Mouse (Mus musculus): ENCODE measurements around the gene Atp8b3. TPM values are rescaled to one million over a fixed set of nuclear protein-coding genes. Genes with fewer than 3 reads are reported as not detected.

The Atp8b3 gene
- polyA plus RNA-seq, 1 experiment, result 1,123 TPM

DNA sequence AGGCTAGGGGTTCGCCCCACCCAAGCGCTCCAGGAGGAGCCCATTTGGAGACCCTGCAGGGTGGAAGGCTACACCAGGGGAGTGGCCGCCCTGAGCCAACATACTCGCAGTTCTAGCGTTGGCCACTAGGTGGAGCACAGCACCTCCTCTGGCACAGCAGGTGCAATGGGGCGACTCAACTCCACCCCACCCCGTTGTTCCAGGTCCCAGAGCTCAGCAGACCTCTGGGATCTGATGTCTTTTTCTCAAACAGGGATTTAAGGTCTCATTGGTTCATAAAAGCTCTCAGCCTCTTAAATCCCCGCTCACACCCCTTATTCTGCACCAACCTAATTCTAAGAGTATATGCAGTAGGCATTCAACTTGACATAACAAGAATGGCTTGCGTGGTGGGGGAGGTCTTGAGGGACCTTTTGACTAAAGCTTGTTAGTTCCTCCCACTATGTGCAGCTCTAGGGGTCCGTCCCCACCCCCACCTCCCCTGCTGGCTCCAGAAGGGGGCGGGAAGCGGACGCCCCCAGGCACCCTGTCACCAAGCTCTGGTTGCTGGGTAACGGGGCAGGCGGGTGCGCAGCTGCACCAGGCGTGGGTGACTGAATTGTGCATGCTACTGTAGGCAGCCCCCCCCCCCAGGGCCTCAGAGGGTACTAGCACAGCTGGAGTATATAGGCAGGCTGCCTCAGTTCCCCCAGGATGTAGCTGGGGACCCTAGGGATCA, 27.6 kb upstream of the Atp8b3 start:
- no peaks in the 10 kb centered on the region for H3K36me3 ChIP-seq (ENCODE audit: control insufficient read depth, insufficient read depth, low read length)
- peaks cover 26% of the 10 kb centered on the region for H3K4me1 ChIP-seq (ENCODE audit: control insufficient read depth, insufficient read depth, low read length)
- no peak overlapping the region for H3K27ac ChIP-seq (ENCODE audit: control insufficient read depth, insufficient read depth, low read depth, low read length)

DNA sequence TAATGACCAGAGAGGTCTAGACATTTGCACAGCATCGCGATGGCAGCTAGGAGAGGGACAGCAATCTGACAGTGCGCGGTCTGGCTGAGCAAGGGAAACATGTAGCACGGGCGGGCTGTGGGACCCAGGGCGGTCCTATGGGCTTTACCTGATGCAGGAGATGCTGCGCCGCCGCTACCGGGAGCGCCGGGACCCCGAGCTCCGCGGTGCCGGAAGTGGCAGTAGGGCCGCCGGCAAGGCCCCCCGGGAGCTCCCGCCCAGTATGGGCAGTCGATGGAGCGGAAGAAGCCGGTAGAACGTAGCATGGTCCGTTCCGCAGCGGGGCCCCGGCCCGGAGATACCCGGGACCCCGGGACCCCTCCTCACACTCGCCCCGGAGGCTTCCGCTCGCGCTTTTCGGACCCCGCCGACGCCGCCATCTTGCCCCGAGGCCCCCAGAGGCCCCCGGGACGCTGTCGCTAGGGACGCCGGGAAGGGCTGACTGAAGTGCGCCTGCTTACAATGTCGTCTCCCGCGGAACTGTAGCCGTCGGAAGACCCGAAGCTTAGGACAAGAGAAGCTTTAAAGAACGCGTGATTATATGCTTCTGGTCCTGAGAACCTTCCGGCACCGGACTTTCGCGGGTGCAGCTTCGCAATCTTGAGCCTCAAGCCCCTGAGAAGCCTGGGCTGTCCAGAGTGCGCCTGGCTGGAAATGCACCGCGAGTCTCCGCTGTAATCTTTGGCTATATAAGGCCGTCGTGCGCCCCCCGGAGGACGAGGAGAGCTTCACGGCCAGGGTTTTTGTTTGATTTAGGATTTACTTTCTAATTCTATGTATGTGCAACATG, 22.4 kb upstream of the Atp8b3 start, which contains the start of gene Rexo1:
Gene Rexo1, minus strand, starts transcription at position 445 of the 829 bp plus-strand sequence.
- no peaks in the 10 kb centered on the region for H3K27me3 ChIP-seq (ENCODE audit: control insufficient read depth, insufficient read depth, low read length)
- H3K4me1 ChIP-seq (ENCODE audit: control insufficient read depth, insufficient read depth, low read length), result peaks cover 26% of the 10 kb centered on the region
- H3K36me3 ChIP-seq (ENCODE audit: control insufficient read depth, insufficient read depth, low read length), result no peaks in the 10 kb centered on the region
- peak within 1 kb of the TSS; percentile 99 for H3K4me3 ChIP-seq (ENCODE audit: control insufficient read depth, low read depth, low read length)
- TF ChIP-seq CTCF (IDR thresholded peaks at IDR 0.05; ENCODE audit: control insufficient read depth, insufficient read depth, insufficient replicate concordance, low read depth, low read length) (peak; percentile 51; the same call in 1 of the 2 replicates), POLR2A (IDR thresholded peaks at IDR 0.05; ENCODE audit: control insufficient read depth, low read depth, low read length) (peak; percentile 38)
- H3K27ac ChIP-seq (ENCODE audit: control insufficient read depth, insufficient read depth, low read depth, low read length), result peak within 1 kb of the TSS; percentile 91

More for the DNA sequence above, 27.6 kb upstream of the Atp8b3 start:
- TF ChIP-seq POLR2A (IDR thresholded peaks at IDR 0.05; ENCODE audit: control insufficient read depth, low read depth, low read length) (no peak), CTCF (IDR thresholded peaks at IDR 0.05; ENCODE audit: control insufficient read depth, insufficient read depth, insufficient replicate concordance, low read depth, low read length) (peak; percentile 98)
- H3K27me3 ChIP-seq (ENCODE audit: control insufficient read depth, insufficient read depth, low read length), result no peaks in the 10 kb centered on the region
- H3K4me3 ChIP-seq (ENCODE audit: control insufficient read depth, low read depth, low read length), result no peak overlapping the region

GRCm38 (mm10) chr10:80560621-80561020, 21.7 kb upstream of the Atp8b3 start:
- Histone ChIP-seq H3K4me3 (ENCODE audit: control insufficient read depth, low read depth, low read length) (peak overlapping the region; percentile 99), H3K36me3 (ENCODE audit: control insufficient read depth, insufficient read depth, low read length) (no peaks in the 10 kb centered on the region), H3K4me1 (ENCODE audit: control insufficient read depth, insufficient read depth, low read length) (peaks cover 24% of the 10 kb centered on the region), H3K27me3 (ENCODE audit: control insufficient read depth, insufficient read depth, low read length) (no peaks in the 10 kb centered on the region), H3K27ac (ENCODE audit: control insufficient read depth, insufficient read depth, low read depth, low read length) (peak overlapping the region; percentile 91)
- no peak for TF ChIP-seq POLR2A (IDR thresholded peaks at IDR 0.05; ENCODE audit: control insufficient read depth, low read depth, low read length)
- no peak for TF ChIP-seq CTCF (IDR thresholded peaks at IDR 0.05; ENCODE audit: control insufficient read depth, insufficient read depth, insufficient replicate concordance, low read depth, low read length)

DNA sequence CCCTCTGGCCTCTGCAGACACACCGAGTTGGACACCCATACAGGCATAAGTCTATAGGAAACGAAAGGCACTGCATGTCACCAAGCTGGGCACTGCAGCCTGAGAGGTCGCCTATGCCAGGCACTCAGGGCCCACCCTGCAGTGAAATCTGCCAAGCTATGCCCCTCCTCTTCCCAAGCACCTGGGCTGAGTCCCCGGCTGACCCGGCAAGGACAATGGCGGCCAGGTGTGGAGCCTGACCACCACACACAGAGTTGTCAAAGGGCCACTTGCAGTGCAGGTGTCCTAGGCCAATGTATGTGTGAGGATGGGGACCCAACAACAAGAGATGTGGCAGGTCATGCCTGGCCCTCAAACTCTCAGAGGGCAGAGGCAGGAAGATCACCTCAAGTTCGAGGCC, 20.5 kb upstream of the Atp8b3 start:
- H3K27ac ChIP-seq (ENCODE audit: control insufficient read depth, insufficient read depth, low read depth, low read length), result no peak overlapping the region
- H3K4me3 ChIP-seq (ENCODE audit: control insufficient read depth, low read depth, low read length), result no peak overlapping the region
- no peaks in the 10 kb centered on the region for H3K36me3 ChIP-seq (ENCODE audit: control insufficient read depth, insufficient read depth, low read length)
- peaks cover 24% of the 10 kb centered on the region for H3K4me1 ChIP-seq (ENCODE audit: control insufficient read depth, insufficient read depth, low read length)
- TF ChIP-seq CTCF (IDR thresholded peaks at IDR 0.05; ENCODE audit: control insufficient read depth, insufficient read depth, insufficient replicate concordance, low read depth, low read length) (no peak), POLR2A (IDR thresholded peaks at IDR 0.05; ENCODE audit: control insufficient read depth, low read depth, low read length) (no peak)
- H3K27me3 ChIP-seq (ENCODE audit: control insufficient read depth, insufficient read depth, low read length), result no peaks in the 10 kb centered on the region

DNA sequence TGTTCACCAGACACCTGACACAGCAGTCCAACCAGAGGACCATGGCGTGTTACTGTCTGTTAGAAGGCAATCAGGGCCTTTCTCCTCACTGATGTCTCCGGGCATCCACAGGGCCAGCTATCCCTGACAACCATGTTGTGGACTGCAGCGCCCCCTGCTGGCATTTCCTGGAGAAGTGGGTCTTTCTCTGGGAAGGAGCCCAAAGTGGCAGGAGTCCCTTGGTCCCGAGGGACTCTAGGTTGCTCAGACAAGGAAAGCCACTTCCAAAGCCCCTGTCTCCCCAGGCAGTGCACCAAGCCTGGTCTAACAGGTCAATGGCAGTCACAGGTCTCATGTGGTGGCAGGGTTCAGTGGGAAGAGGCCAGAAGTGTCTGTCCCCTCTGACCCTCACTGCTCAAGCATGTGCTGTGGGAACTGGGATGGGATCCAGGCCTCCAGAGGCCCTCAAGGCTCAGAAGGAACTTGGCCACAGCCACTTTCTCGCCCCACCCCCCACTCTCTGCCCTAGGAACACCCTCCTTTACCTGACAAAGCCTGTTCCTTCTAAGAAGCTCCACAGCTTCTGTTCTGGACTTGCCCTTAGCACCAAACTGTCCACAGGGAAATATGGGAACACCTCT, 18.5 kb upstream of the Atp8b3 start:
- TF ChIP-seq CTCF (IDR thresholded peaks at IDR 0.05; ENCODE audit: control insufficient read depth, insufficient read depth, insufficient replicate concordance, low read depth, low read length) (peak; percentile 77; the same call in 1 of the 2 replicates), POLR2A (IDR thresholded peaks at IDR 0.05; ENCODE audit: control insufficient read depth, low read depth, low read length) (no peak)
- Histone ChIP-seq H3K36me3 (ENCODE audit: control insufficient read depth, insufficient read depth, low read length) (no peaks in the 10 kb centered on the region), H3K4me3 (ENCODE audit: control insufficient read depth, low read depth, low read length) (no peak overlapping the region), H3K27me3 (ENCODE audit: control insufficient read depth, insufficient read depth, low read length) (no peaks in the 10 kb centered on the region), H3K4me1 (ENCODE audit: control insufficient read depth, insufficient read depth, low read length) (peaks cover 29% of the 10 kb centered on the region), H3K27ac (ENCODE audit: control insufficient read depth, insufficient read depth, low read depth, low read length) (no peak overlapping the region)

GRCm38 (mm10) chr10:80553997-80554396, 15.1 kb upstream of the Atp8b3 start:
- Histone ChIP-seq H3K27ac (ENCODE audit: control insufficient read depth, insufficient read depth, low read depth, low read length) (peak overlapping the region; percentile 2; the same call in 1 of the 2 replicates), H3K36me3 (ENCODE audit: control insufficient read depth, insufficient read depth, low read length) (no peaks in the 10 kb centered on the region), H3K4me3 (ENCODE audit: control insufficient read depth, low read depth, low read length) (no peak overlapping the region), H3K4me1 (ENCODE audit: control insufficient read depth, insufficient read depth, low read length) (peaks cover 19% of the 10 kb centered on the region), H3K27me3 (ENCODE audit: control insufficient read depth, insufficient read depth, low read length) (no peaks in the 10 kb centered on the region)
- peak; percentile 29; the same call in 1 of the 2 replicates for TF ChIP-seq POLR2A (IDR thresholded peaks at IDR 0.05; ENCODE audit: control insufficient read depth, low read depth, low read length)
- no peak for TF ChIP-seq CTCF (IDR thresholded peaks at IDR 0.05; ENCODE audit: control insufficient read depth, insufficient read depth, insufficient replicate concordance, low read depth, low read length)

Data from testis, adult 2 months (tissue).